Comparison of ENCODE assay signal across 8 mouse cellular contexts in the genomic region with DNA sequence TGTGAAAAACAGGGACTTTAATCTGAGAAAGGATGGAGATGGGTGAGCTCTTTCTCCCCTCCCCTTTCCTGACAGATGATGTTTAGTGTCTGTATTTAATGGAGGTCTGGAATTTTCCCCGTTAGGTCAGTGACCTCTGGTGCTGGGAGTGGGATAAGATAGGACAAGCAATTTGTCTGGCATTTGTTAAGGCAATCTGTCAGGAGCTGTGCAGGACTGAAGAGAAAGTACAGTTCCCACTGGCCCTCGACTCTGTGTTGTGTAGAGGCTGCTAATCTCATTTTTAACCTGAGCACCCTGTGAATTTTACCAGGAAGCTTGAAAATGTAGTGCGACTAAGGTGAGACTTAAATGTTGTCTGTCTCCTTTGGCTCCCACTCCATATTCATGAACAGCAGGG. TPM values are rescaled to one million over a fixed set of nuclear protein-coding genes. Genes with fewer than 3 reads are reported as not detected.
DNase-seq lines count a peak whose midpoint lies in the region; ATAC-seq and TF ChIP-seq lines count a peak whose summit lies in the region.

No protein-coding gene starts in this region.

- peak; percentile 51 for ATAC-seq in heart, embryonic 12.5 days (ENCODE audit: insufficient number of reproducible peaks, low FRiP score)
- no peak for ATAC-seq in limb, embryonic 13.5 days (ENCODE audit: low FRiP score, low read depth)
- no peak for ATAC-seq in neural tube, embryonic 11.5 days (ENCODE audit: insufficient read depth, low FRiP score, low TSS enrichment)
- ATAC-seq in kidney, embryonic 14.5 days (ENCODE audit: low FRiP score, low TSS enrichment): no peak
- no peak for ATAC-seq in lung, postnatal 0 days

- 0 out of 2 replicates have a peak overlapping the region, but pooled peaks have one; percentile 0 for H3K9ac ChIP-seq in heart, embryonic 12.5 days
- no peak overlapping the region for H3K9ac ChIP-seq in limb, embryonic 13.5 days
- no peak overlapping the region for H3K9ac ChIP-seq in neural tube, embryonic 11.5 days (ENCODE audit: low read length)
- H3K9ac ChIP-seq in kidney, embryonic 14.5 days (ENCODE audit: low read depth, low read length): no peak overlapping the region
- H3K9ac ChIP-seq in lung, postnatal 0 days (replicated peaks; ENCODE audit: low read depth): no peak overlapping the region

- TF ChIP-seq CTCF in lung, postnatal 0 days (IDR thresholded peaks at IDR 0.05): no peak

- no peak for DNase-seq in heart, postnatal 4 days
- peak; percentile 73 for DNase-seq in embryo, embryonic 10.5 days (ENCODE audit: low spot score)
- no peak for DNase-seq in neural tube, embryonic 11.5 days (ENCODE audit: low spot score)
- DNase-seq in layer of hippocampus, postnatal 25 days (ENCODE audit: extremely low spot score in 1 of 2, low spot score in 1 of 2): no peak
- no peak for DNase-seq in lung, postnatal 0 days (ENCODE audit: low spot score)

- peak overlapping the region; percentile 87 for H3K27ac ChIP-seq in heart, embryonic 12.5 days (ENCODE audit: poor library complexity, severe bottlenecking)
- no peak overlapping the region for H3K27ac ChIP-seq in limb, embryonic 13.5 days
- 0 out of 2 replicates have a peak overlapping the region, but pooled peaks have one; percentile 94 for H3K27ac ChIP-seq in neural tube, embryonic 11.5 days (ENCODE audit: low read depth, low read length)
- no peak overlapping the region for H3K27ac ChIP-seq in kidney, embryonic 14.5 days (ENCODE audit: low read depth, low read length)
- H3K27ac ChIP-seq in lung, postnatal 0 days (ENCODE audit: low read length): no peak overlapping the region

- 1% methylated on average over 3 of the region's 3 CpGs for WGBS in heart, embryonic 12.5 days
- WGBS in limb, embryonic 13.5 days: 12% methylated on average over 3 of the region's 3 CpGs
- 7% methylated on average over 3 of the region's 3 CpGs for WGBS in neural tube, embryonic 11.5 days
- 17% methylated on average over 3 of the region's 3 CpGs for WGBS in kidney, embryonic 14.5 days
- WGBS in lung, postnatal 0 days: 21% methylated on average over 3 of the region's 3 CpGs

- H3K4me2 ChIP-seq in heart, embryonic 12.5 days: peak overlapping the region; percentile 93
- peak overlapping the region; percentile 99 for H3K4me2 ChIP-seq in limb, embryonic 13.5 days (replicated peaks)
- 0 out of 2 replicates have a peak overlapping the region, but pooled peaks have one; percentile 8 for H3K4me2 ChIP-seq in neural tube, embryonic 11.5 days (ENCODE audit: low read depth)
- no peak overlapping the region for H3K4me2 ChIP-seq in kidney, embryonic 14.5 days (replicated peaks; ENCODE audit: low read depth, low read length)
- H3K4me2 ChIP-seq in lung, postnatal 0 days (replicated peaks; ENCODE audit: low read depth, low read length): no peak overlapping the region

- H3K27me3 ChIP-seq in heart, embryonic 12.5 days (replicated peaks): no peaks in the 10 kb centered on the region
- H3K27me3 ChIP-seq in limb, embryonic 13.5 days: peaks cover 13% of the 10 kb centered on the region
- H3K27me3 ChIP-seq in neural tube, embryonic 11.5 days (ENCODE audit: control insufficient read depth, insufficient read depth, low read length): no peaks in the 10 kb centered on the region
- no peaks in the 10 kb centered on the region for H3K27me3 ChIP-seq in kidney, embryonic 14.5 days (ENCODE audit: control insufficient read depth, insufficient read depth, low read length)
- no peaks in the 10 kb centered on the region; the same call in 1 of the 2 replicates for H3K27me3 ChIP-seq in lung, postnatal 0 days (replicated peaks; ENCODE audit: insufficient read depth, low read length)

- 0 out of 2 replicates have a peak overlapping the region, but pooled peaks have one; percentile 3 for H3K4me3 ChIP-seq in heart, embryonic 12.5 days
- 0 out of 2 replicates have a peak overlapping the region, but pooled peaks have one; percentile 63 for H3K4me3 ChIP-seq in limb, embryonic 13.5 days
- H3K4me3 ChIP-seq in neural tube, embryonic 11.5 days (ENCODE audit: low read depth, low read length): no peak overlapping the region
- no peak overlapping the region for H3K4me3 ChIP-seq in kidney, embryonic 14.5 days (ENCODE audit: low read length)
- no peak overlapping the region for H3K4me3 ChIP-seq in lung, postnatal 0 days (ENCODE audit: low read depth, low read length)

- H3K9me3 ChIP-seq in heart, embryonic 12.5 days (replicated peaks): no peaks in the 10 kb centered on the region
- no peaks in the 10 kb centered on the region for H3K9me3 ChIP-seq in limb, embryonic 13.5 days
- no peaks in the 10 kb centered on the region for H3K9me3 ChIP-seq in neural tube, embryonic 11.5 days (ENCODE audit: control insufficient read depth, low read length)
- H3K9me3 ChIP-seq in kidney, embryonic 14.5 days (ENCODE audit: control insufficient read depth, low read length): no peaks in the 10 kb centered on the region
- H3K9me3 ChIP-seq in lung, postnatal 0 days (ENCODE audit: low read length): no peaks in the 10 kb centered on the region

- TF ChIP-seq EP300 in lung, postnatal 0 days (IDR thresholded peaks at IDR 0.05): no peak

- peaks cover 41% of the 10 kb centered on the region for H3K4me1 ChIP-seq in heart, embryonic 12.5 days (replicated peaks)
- peaks cover 23% of the 10 kb centered on the region for H3K4me1 ChIP-seq in limb, embryonic 13.5 days
- 0 out of 2 replicates have a peak, but pooled peaks cover 11% of the 10 kb centered on the region for H3K4me1 ChIP-seq in neural tube, embryonic 11.5 days (ENCODE audit: control insufficient read depth, insufficient read depth, low read length)
- peaks cover 10% of the 10 kb centered on the region for H3K4me1 ChIP-seq in kidney, embryonic 14.5 days (ENCODE audit: control insufficient read depth, insufficient read depth, low read length)
- 0 out of 2 replicates have a peak, but pooled peaks cover 3% of the 10 kb centered on the region for H3K4me1 ChIP-seq in lung, postnatal 0 days (ENCODE audit: insufficient read depth, low read depth, low read length)

- H3K36me3 ChIP-seq in heart, embryonic 12.5 days: no peaks in the 10 kb centered on the region
- no peaks in the 10 kb centered on the region for H3K36me3 ChIP-seq in limb, embryonic 13.5 days
- H3K36me3 ChIP-seq in neural tube, embryonic 11.5 days (ENCODE audit: control insufficient read depth, insufficient read depth, low read length): no peaks in the 10 kb centered on the region
- H3K36me3 ChIP-seq in kidney, embryonic 14.5 days (ENCODE audit: control insufficient read depth, insufficient read depth, low read length): no peaks in the 10 kb centered on the region
- no peaks in the 10 kb centered on the region for H3K36me3 ChIP-seq in lung, postnatal 0 days (ENCODE audit: insufficient read depth, low read length)

RNA-seq across cellular contexts. Expression of a gene that starts 2.8 kb away (rescaled TPM):
- 61.2 and 64.1 TPM in 2 replicates for polyA plus RNA-seq in heart, embryonic 12.5 days (2016; fragmentation: Nextera tagmentation; extraction: Ambion mirVana)
- total RNA-seq in heart, postnatal 4 days (2021): 10 to 100 TPM; 81.7 to 84.3 TPM
- polyA plus RNA-seq in limb, embryonic 13.5 days (2015; fragmentation: Nextera tagmentation; extraction: Ambion mirVana): 16.9 and 18.4 TPM in 2 replicates
- 40.5 and 42.3 TPM in 2 replicates for polyA plus RNA-seq in neural tube, embryonic 11.5 days (2014; fragmentation: Nextera tagmentation; extraction: Ambion mirVana)
- polyA plus RNA-seq in kidney, embryonic 14.5 days (2014; fragmentation: Nextera tagmentation; extraction: Ambion mirVana): 14.5 and 21.1 TPM in 2 replicates
- total RNA-seq in layer of hippocampus, postnatal 25 days (2021): 10 to 100 TPM; 58.9 to 60.5 TPM
- 5.6 and 7.8 TPM in 2 replicates for polyA plus RNA-seq in lung, postnatal 0 days (2015; fragmentation: Nextera tagmentation; extraction: Ambion mirVana)

RNA-seq across cellular contexts. Expression of a gene that starts 35.0 kb away (rescaled TPM):
- 7.0 and 7.7 TPM in 2 replicates for polyA plus RNA-seq in heart, embryonic 12.5 days (2016; fragmentation: Nextera tagmentation; extraction: Ambion mirVana)
- 1 to 10 TPM; 7.2 to 8.2 TPM for total RNA-seq in heart, postnatal 4 days (2021)
- 11.3 and 12.7 TPM in 2 replicates for polyA plus RNA-seq in limb, embryonic 13.5 days (2015; fragmentation: Nextera tagmentation; extraction: Ambion mirVana)
- polyA plus RNA-seq in neural tube, embryonic 11.5 days (2014; fragmentation: Nextera tagmentation; extraction: Ambion mirVana): 28.1 and 31.3 TPM in 2 replicates
- polyA plus RNA-seq in kidney, embryonic 14.5 days (2014; fragmentation: Nextera tagmentation; extraction: Ambion mirVana): 7.1 and 14.3 TPM in 2 replicates
- 10 to 100 TPM; 34.8 to 35.6 TPM for total RNA-seq in layer of hippocampus, postnatal 25 days (2021)
- 1.2 and 1.3 TPM in 2 replicates for polyA plus RNA-seq in lung, postnatal 0 days (2015; fragmentation: Nextera tagmentation; extraction: Ambion mirVana)

RNA-seq across cellular contexts. Expression of a gene that starts 45.5 kb away (rescaled TPM):
- 30.6 and 35.5 TPM in 2 replicates for polyA plus RNA-seq in heart, embryonic 12.5 days (2016; fragmentation: Nextera tagmentation; extraction: Ambion mirVana)
- total RNA-seq in heart, postnatal 4 days (2021): 10 to 100 TPM; 44.9 to 46.6 TPM
- polyA plus RNA-seq in limb, embryonic 13.5 days (2015; fragmentation: Nextera tagmentation; extraction: Ambion mirVana): 38.7 and 39.9 TPM in 2 replicates
- polyA plus RNA-seq in neural tube, embryonic 11.5 days (2014; fragmentation: Nextera tagmentation; extraction: Ambion mirVana): 62.8 and 64.2 TPM in 2 replicates
- 34.4 and 43.6 TPM in 2 replicates for polyA plus RNA-seq in kidney, embryonic 14.5 days (2014; fragmentation: Nextera tagmentation; extraction: Ambion mirVana)
- total RNA-seq in layer of hippocampus, postnatal 25 days (2021): 100 to 1,000 TPM in 1 of 2 experiments, 10 to 100 TPM in 1; 97.2 to 101 TPM
- 36.4 and 36.8 TPM in 2 replicates for polyA plus RNA-seq in lung, postnatal 0 days (2015; fragmentation: Nextera tagmentation; extraction: Ambion mirVana)

Comparison
In these comparisons a context has a peak if more than half of its experiments do, and no peak if none do; other contexts are left out.
1. H3K27ac ChIP-seq: peak in heart, embryonic 12.5 days (single experiment) and neural tube, embryonic 11.5 days (single experiment); none in limb, embryonic 13.5 days (single experiment), kidney, embryonic 14.5 days (single experiment) and lung, postnatal 0 days (single experiment).
2. H3K4me2 ChIP-seq: peak in heart, embryonic 12.5 days (single experiment), limb, embryonic 13.5 days (single experiment) and neural tube, embryonic 11.5 days (single experiment); none in kidney, embryonic 14.5 days (single experiment) and lung, postnatal 0 days (single experiment).
3. H3K4me3 ChIP-seq: peak in heart, embryonic 12.5 days (single experiment) and limb, embryonic 13.5 days (single experiment); none in neural tube, embryonic 11.5 days (single experiment), kidney, embryonic 14.5 days (single experiment) and lung, postnatal 0 days (single experiment).